Mouse (Mus musculus) liver, embryonic 14.5 days (tissue): ENCODE measurements around the gene Csf2ra.

Experiments
- CTCF ChIP-seq: IDR thresholded peaks from 2 replicates; pipeline ENCODE4 v1.5.1; 2016; ENCODE audit warnings: antibody characterized with exemption, low read depth, control low read depth
- EP300 ChIP-seq: IDR thresholded peaks from 2 replicates; pipeline ENCODE4 v1.6.1; 2016; ENCODE audit warnings: antibody characterized with exemption, low read depth

GRCm38 (mm10) chr19:61224678-61225525 lies 3.3 kb downstream of the Csf2ra start:
- no peak for TF ChIP-seq EP300
- no peak for TF ChIP-seq CTCF
